Mouse (Mus musculus): ENCODE results near the gene Aff3. TPM values are rescaled to one million over a fixed set of nuclear protein-coding genes. Genes with fewer than 3 reads are reported as not detected.

Gene Aff3
- polyA plus RNA-seq, 1 experiment from 2014 or later: 20.6 TPM

GRCm38 (mm10) chr1:38411106-38411505, 253.6 kb downstream of the Aff3 start:
- Histone ChIP-seq H3K27ac (no peak overlapping the region), H3K4me2 (replicated peaks) (no peak overlapping the region), H3K4me3 (no peak overlapping the region), H3K4me1 (peaks cover 15% of the 10 kb centered on the region), H3K9ac (no peak overlapping the region), H3K36me3 (peaks cover 2% of the 10 kb centered on the region), H3K9me3 (no peaks in the 10 kb centered on the region), H3K27me3 (no peaks in the 10 kb centered on the region)
- WGBS: 60% methylated on average over 4 of the region's 4 CpGs
- ATAC-seq (ENCODE audit: low FRiP score, low read depth): no peak

DNA sequence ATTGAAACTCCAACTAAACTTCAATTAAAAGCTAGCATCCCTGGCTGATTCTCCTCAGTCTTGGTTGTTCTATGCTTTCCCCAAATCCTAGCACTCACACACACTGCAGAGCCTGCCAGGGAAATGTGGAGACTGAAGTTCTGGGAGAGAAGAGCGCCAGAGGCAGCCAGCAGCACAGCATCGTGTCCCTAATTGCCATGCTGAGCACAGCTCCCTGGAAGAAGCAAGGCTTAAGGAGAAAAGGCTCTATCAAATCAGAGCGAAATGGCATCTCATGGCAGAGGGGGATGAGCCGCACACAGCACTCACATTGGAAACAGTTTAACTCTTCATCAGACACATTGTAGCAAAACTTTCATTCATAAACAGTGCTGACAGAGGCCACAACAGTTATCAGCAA, 254.3 kb downstream of the Aff3 start:
- 38% methylated on average over 4 of the region's 4 CpGs for WGBS
- H3K4me2 ChIP-seq (replicated peaks): no peak overlapping the region
- ATAC-seq (ENCODE audit: low FRiP score, low read depth): no peak
- H3K27ac ChIP-seq: no peak overlapping the region
- H3K4me3 ChIP-seq: no peak overlapping the region
- no peaks in the 10 kb centered on the region; the same call in 1 of the 2 replicates for H3K36me3 ChIP-seq
- no peaks in the 10 kb centered on the region for H3K27me3 ChIP-seq
- no peak overlapping the region for H3K9ac ChIP-seq
- no peaks in the 10 kb centered on the region for H3K9me3 ChIP-seq
- peaks cover 15% of the 10 kb centered on the region for H3K4me1 ChIP-seq

- ATAC-seq (ENCODE audit: low FRiP score, low read depth): no peak
- 69% methylated on average over 3 of the region's 3 CpGs for WGBS
- Histone ChIP-seq H3K4me3 (no peak overlapping the region), H3K27me3 (no peaks in the 10 kb centered on the region), H3K9me3 (no peaks in the 10 kb centered on the region), H3K27ac (no peak overlapping the region), H3K9ac (no peak overlapping the region), H3K4me1 (peaks cover 19% of the 10 kb centered on the region), H3K36me3 (peaks cover 8% of the 10 kb centered on the region; the same call in 1 of the 2 replicates), H3K4me2 (replicated peaks) (no peak overlapping the region)
Observed at GRCm38 (mm10) chr1:38408241-38408640, 256.5 kb downstream of the Aff3 start.

DNA sequence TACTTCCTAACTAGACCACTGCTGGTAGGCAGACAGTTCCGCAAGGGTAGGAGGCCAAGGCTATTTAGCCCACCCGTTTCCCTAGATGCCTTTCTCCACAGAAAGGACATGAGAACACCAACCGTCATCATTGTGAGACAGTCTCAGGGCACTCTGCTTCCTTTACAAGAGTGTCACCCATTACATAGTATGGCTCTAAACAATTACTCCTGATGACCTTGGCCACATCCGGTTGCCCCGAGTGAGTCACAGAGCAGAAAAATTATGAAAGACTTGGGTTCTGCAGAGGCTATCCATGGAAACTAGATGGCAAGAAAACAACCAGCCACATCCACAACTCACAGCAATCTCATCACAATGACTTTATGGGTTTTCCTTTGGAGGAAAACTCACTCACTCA, 261.0 kb downstream of the Aff3 start:
- WGBS: 93% methylated on average over 5 of the region's 5 CpGs
- no peak for ATAC-seq (ENCODE audit: low FRiP score, low read depth)

GRCm38 (mm10) chr1:38401856-38402255, 262.9 kb downstream of the Aff3 start:
- H3K36me3 ChIP-seq: peaks cover 8% of the 10 kb centered on the region; the same call in 1 of the 2 replicates
- no peak overlapping the region for H3K4me2 ChIP-seq (replicated peaks)
- ATAC-seq (ENCODE audit: low FRiP score, low read depth): no peak
- H3K4me3 ChIP-seq: no peak overlapping the region
- no peaks in the 10 kb centered on the region for H3K9me3 ChIP-seq
- H3K4me1 ChIP-seq: peaks cover 47% of the 10 kb centered on the region
- no peaks in the 10 kb centered on the region for H3K27me3 ChIP-seq
- H3K27ac ChIP-seq: no peak overlapping the region
- WGBS: 74% methylated on average over 4 of the region's 4 CpGs
- H3K9ac ChIP-seq: no peak overlapping the region

More for the DNA sequence above, 261.0 kb downstream of the Aff3 start:
- no peak overlapping the region for H3K4me3 ChIP-seq
- H3K4me2 ChIP-seq (replicated peaks): no peak overlapping the region
- no peak overlapping the region for H3K9ac ChIP-seq
- H3K27ac ChIP-seq: no peak overlapping the region
- peaks cover 8% of the 10 kb centered on the region; the same call in 1 of the 2 replicates for H3K36me3 ChIP-seq
- H3K9me3 ChIP-seq: no peaks in the 10 kb centered on the region
- H3K27me3 ChIP-seq: no peaks in the 10 kb centered on the region
- peaks cover 28% of the 10 kb centered on the region for H3K4me1 ChIP-seq

GRCm38 (mm10) chr1:38399269-38399668, 265.5 kb downstream of the Aff3 start:
- WGBS: 81% methylated on average over 10 of the region's 10 CpGs

DNA sequence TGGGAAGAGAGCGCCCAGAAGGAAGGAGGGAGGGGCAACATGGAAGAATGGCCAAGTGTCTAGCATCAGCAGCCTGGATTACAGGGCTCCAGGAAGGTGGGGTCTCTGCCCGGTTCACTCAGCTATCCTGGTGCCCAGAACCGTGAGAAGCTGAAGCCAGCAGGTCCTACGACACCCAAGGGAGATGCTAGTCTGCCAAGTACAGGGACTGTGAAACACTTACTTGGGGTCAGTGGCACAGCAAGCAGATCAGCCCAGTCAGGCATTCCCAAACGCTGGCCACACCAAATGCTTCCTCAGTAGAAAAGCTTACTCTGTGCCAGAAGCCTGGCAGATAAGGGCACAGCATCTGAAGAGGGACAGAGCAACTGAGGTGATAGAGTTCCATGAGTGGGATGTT, 266.2 kb downstream of the Aff3 start:
- Histone ChIP-seq H3K4me1 (peaks cover 69% of the 10 kb centered on the region), H3K9me3 (no peaks in the 10 kb centered on the region), H3K9ac (no peak overlapping the region), H3K27me3 (no peaks in the 10 kb centered on the region), H3K27ac (no peak overlapping the region), H3K4me3 (no peak overlapping the region), H3K4me2 (replicated peaks) (no peak overlapping the region), H3K36me3 (no peaks in the 10 kb centered on the region)
- ATAC-seq (ENCODE audit: low FRiP score, low read depth): no peak
- WGBS: 60% methylated on average over 5 of the region's 5 CpGs

More at GRCm38 (mm10) chr1:38399269-38399668, 265.5 kb downstream of the Aff3 start:
- Histone ChIP-seq H3K36me3 (no peaks in the 10 kb centered on the region), H3K4me3 (no peak overlapping the region), H3K4me2 (replicated peaks) (no peak overlapping the region), H3K27me3 (no peaks in the 10 kb centered on the region), H3K9ac (no peak overlapping the region), H3K4me1 (peaks cover 63% of the 10 kb centered on the region), H3K27ac (no peak overlapping the region), H3K9me3 (no peaks in the 10 kb centered on the region)
- ATAC-seq (ENCODE audit: low FRiP score, low read depth): no peak; the same call in 1 of the 2 replicates

GRCm38 (mm10) chr1:38395194-38395681, 269.5 kb downstream of the Aff3 start:
- no peak for ATAC-seq (ENCODE audit: low FRiP score, low read depth)
- Histone ChIP-seq H3K36me3 (no peaks in the 10 kb centered on the region), H3K4me2 (replicated peaks) (no peak overlapping the region), H3K27ac (peak overlapping the region; percentile 58; the same call in 1 of the 2 replicates), H3K9me3 (no peaks in the 10 kb centered on the region), H3K27me3 (no peaks in the 10 kb centered on the region), H3K9ac (no peak overlapping the region), H3K4me1 (peaks cover 62% of the 10 kb centered on the region), H3K4me3 (no peak overlapping the region)
- WGBS: 45% methylated on average over 11 of the region's 11 CpGs

GRCm38 (mm10) chr1:38394493-38394892, 270.3 kb downstream of the Aff3 start:
- Histone ChIP-seq H3K36me3 (no peaks in the 10 kb centered on the region), H3K27ac (peak overlapping the region; percentile 58), H3K4me3 (no peak overlapping the region), H3K9me3 (no peaks in the 10 kb centered on the region), H3K27me3 (no peaks in the 10 kb centered on the region), H3K4me2 (replicated peaks) (no peak overlapping the region), H3K9ac (no peak overlapping the region), H3K4me1 (peaks cover 61% of the 10 kb centered on the region)
- 26% methylated on average over 5 of the region's 5 CpGs for WGBS
- ATAC-seq (ENCODE audit: low FRiP score, low read depth): no peak

DNA sequence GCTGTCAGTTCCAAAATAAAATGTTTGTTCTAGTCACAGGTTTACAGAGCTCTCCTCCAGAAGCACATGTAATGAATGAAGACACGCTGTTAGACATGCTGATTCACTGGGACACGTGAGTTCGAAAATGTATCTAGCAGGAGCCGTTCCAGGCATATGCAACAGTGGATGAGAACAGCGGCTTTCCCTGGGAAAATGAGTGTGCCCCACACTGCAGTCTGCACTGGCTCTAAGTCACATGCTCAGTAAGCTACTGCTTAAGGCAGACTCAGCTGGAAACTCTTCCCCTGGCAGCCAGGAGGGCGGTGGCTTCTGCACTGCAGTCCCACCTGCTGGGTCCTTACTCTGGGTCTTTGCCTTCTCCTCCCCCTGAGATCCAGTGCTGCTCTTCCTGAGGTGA, 271.2 kb downstream of the Aff3 start:
- H3K36me3 ChIP-seq: no peaks in the 10 kb centered on the region
- H3K27ac ChIP-seq: no peak overlapping the region; the same call in 1 of the 2 replicates
- no peak for ATAC-seq (ENCODE audit: low FRiP score, low read depth)
- no peak overlapping the region for H3K9ac ChIP-seq
- WGBS: 44% methylated on average over 6 of the region's 6 CpGs
- H3K4me3 ChIP-seq: no peak overlapping the region
- H3K9me3 ChIP-seq: no peaks in the 10 kb centered on the region
- peaks cover 53% of the 10 kb centered on the region for H3K4me1 ChIP-seq
- H3K27me3 ChIP-seq: no peaks in the 10 kb centered on the region
- H3K4me2 ChIP-seq (replicated peaks): no peak overlapping the region

DNA sequence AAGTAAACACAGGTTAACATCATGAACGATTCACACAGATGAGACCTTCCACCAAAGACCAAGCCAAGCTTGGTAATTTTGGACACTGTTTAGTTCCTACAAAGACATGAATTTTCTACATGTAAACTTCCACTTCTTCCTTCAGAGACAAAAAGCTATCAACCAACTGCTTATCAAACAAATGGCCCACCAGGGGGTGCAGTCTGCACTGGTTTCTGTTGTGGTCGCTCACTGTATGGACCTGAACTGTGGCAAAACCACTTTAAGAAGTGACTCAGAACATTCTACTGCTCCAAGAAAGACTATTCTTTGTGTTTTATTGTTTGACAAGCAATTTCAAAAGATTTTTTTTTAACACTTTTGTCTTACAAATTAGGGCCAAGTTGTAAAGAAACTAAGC, 271.8 kb downstream of the Aff3 start:
- Histone ChIP-seq H3K27ac (no peak overlapping the region), H3K4me1 (peaks cover 51% of the 10 kb centered on the region)

DNA sequence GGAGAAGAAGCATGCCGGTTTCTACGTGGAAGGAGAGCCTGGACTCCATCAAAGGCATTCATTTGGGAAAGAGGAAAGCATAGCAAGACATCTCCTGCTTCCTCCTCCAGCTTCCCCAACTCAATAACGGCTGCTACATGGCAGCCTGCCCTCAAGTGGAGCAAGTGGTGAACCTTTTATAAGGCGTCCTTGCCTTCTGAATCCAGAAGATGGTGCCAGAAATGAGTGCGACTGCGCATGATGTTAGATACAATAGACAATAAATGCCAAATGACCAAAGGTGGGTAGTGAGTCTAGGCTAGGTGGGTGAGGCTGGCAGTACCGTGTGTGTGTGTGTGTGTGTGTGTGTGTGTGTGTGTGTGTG, 273.9 kb downstream of the Aff3 start:
- H3K27ac ChIP-seq: no peak overlapping the region
- peaks cover 44% of the 10 kb centered on the region for H3K4me1 ChIP-seq
- H3K4me2 ChIP-seq (replicated peaks): no peak overlapping the region
- H3K9ac ChIP-seq: no peak overlapping the region
- H3K36me3 ChIP-seq: no peaks in the 10 kb centered on the region
- no peak overlapping the region for H3K4me3 ChIP-seq
- WGBS: 76% methylated on average over 7 of the region's 7 CpGs
- H3K9me3 ChIP-seq: no peaks in the 10 kb centered on the region
- no peak for ATAC-seq (ENCODE audit: low FRiP score, low read depth)
- no peaks in the 10 kb centered on the region for H3K27me3 ChIP-seq

More for the DNA sequence above, 271.8 kb downstream of the Aff3 start:
- Histone ChIP-seq H3K4me2 (replicated peaks) (no peak overlapping the region), H3K9ac (no peak overlapping the region), H3K36me3 (no peaks in the 10 kb centered on the region), H3K9me3 (no peaks in the 10 kb centered on the region), H3K4me3 (no peak overlapping the region), H3K27me3 (no peaks in the 10 kb centered on the region)
- no peak for ATAC-seq (ENCODE audit: low FRiP score, low read depth)
- WGBS: 52% methylated on average over 2 of the region's 2 CpGs

GRCm38 (mm10) chr1:38390235-38390885, 274.4 kb downstream of the Aff3 start:
- H3K4me1 ChIP-seq: peaks cover 44% of the 10 kb centered on the region
- no peak overlapping the region for H3K4me3 ChIP-seq
- 79% methylated on average over 17 of the region's 17 CpGs for WGBS
- no peaks in the 10 kb centered on the region for H3K9me3 ChIP-seq
- H3K27ac ChIP-seq: no peak overlapping the region
- H3K4me2 ChIP-seq (replicated peaks): no peak overlapping the region
- H3K9ac ChIP-seq: no peak overlapping the region
- no peaks in the 10 kb centered on the region for H3K36me3 ChIP-seq
- no peak for ATAC-seq (ENCODE audit: low FRiP score, low read depth)
- H3K27me3 ChIP-seq: no peaks in the 10 kb centered on the region

Data from limb, embryonic 13.5 days (tissue).